Mouse (Mus musculus): ENCODE results near the gene Tbc1d9. TPM values are rescaled to one million over a fixed set of nuclear protein-coding genes. Genes with fewer than 3 reads are reported as not detected.

Gene Tbc1d9
- polyA plus RNA-seq, 1 experiment = 3.6 TPM

- Histone ChIP-seq H3K27ac (ENCODE audit: control insufficient read depth, insufficient read depth, low read depth, low read length, poor library complexity) (no peak overlapping the region), H3K4me3 (replicated peaks; ENCODE audit: control insufficient read depth, low read depth, low read length) (no peak overlapping the region), H3K4me1 (ENCODE audit: control insufficient read depth, insufficient read depth, low read length) (no peaks in the 10 kb centered on the region)
- 89% methylated on average over 5 of the region's 5 CpGs for WGBS
- TF ChIP-seq CTCF (IDR thresholded peaks at IDR 0.05; ENCODE audit: control insufficient read depth, insufficient read depth, low read length) = no peak
- TF ChIP-seq POLR2A (IDR thresholded peaks at IDR 0.05; ENCODE audit: borderline replicate concordance, control insufficient read depth, low read depth, low read length) = no peak
These were observed 59.7 kb downstream of the Tbc1d9 start for GRCm38 (mm10) chr8:83224754-83225416.

- H3K4me3 ChIP-seq (replicated peaks; ENCODE audit: control insufficient read depth, low read depth, low read length) = no peak overlapping the region
- no peaks in the 10 kb centered on the region for H3K4me1 ChIP-seq (ENCODE audit: control insufficient read depth, insufficient read depth, low read length)
- TF ChIP-seq POLR2A (IDR thresholded peaks at IDR 0.05; ENCODE audit: borderline replicate concordance, control insufficient read depth, low read depth, low read length) (no peak), CTCF (IDR thresholded peaks at IDR 0.05; ENCODE audit: control insufficient read depth, insufficient read depth, low read length) (no peak)
- H3K27ac ChIP-seq (ENCODE audit: control insufficient read depth, insufficient read depth, low read depth, low read length, poor library complexity) = no peak overlapping the region
- 82% methylated on average over 2 of the region's 2 CpGs for WGBS
These were observed 60.4 kb downstream of the Tbc1d9 start for GRCm38 (mm10) chr8:83225598-83225997.

- Histone ChIP-seq H3K27ac (ENCODE audit: control insufficient read depth, insufficient read depth, low read depth, low read length, poor library complexity) (no peak overlapping the region), H3K4me1 (ENCODE audit: control insufficient read depth, insufficient read depth, low read length) (no peaks in the 10 kb centered on the region), H3K4me3 (replicated peaks; ENCODE audit: control insufficient read depth, low read depth, low read length) (no peak overlapping the region)
- TF ChIP-seq POLR2A (IDR thresholded peaks at IDR 0.05; ENCODE audit: borderline replicate concordance, control insufficient read depth, low read depth, low read length) (no peak), CTCF (IDR thresholded peaks at IDR 0.05; ENCODE audit: control insufficient read depth, insufficient read depth, low read length) (no peak)
- WGBS = 83% methylated on average over 5 of the region's 5 CpGs
These were observed 62.2 kb downstream of the Tbc1d9 start for GRCm38 (mm10) chr8:83227336-83227735.

- 78% methylated on average over 4 of the region's 4 CpGs for WGBS
- H3K4me3 ChIP-seq (replicated peaks; ENCODE audit: control insufficient read depth, low read depth, low read length) = no peak overlapping the region
- H3K4me1 ChIP-seq (ENCODE audit: control insufficient read depth, insufficient read depth, low read length) = no peaks in the 10 kb centered on the region
- TF ChIP-seq POLR2A (IDR thresholded peaks at IDR 0.05; ENCODE audit: borderline replicate concordance, control insufficient read depth, low read depth, low read length) (no peak), CTCF (IDR thresholded peaks at IDR 0.05; ENCODE audit: control insufficient read depth, insufficient read depth, low read length) (no peak)
- no peak overlapping the region for H3K27ac ChIP-seq (ENCODE audit: control insufficient read depth, insufficient read depth, low read depth, low read length, poor library complexity)
These were observed 67.9 kb downstream of the Tbc1d9 start for GRCm38 (mm10) chr8:83233099-83233498.

GRCm38 (mm10) chr8:83239341-83239740 lies 74.2 kb downstream of the Tbc1d9 start:
- Histone ChIP-seq H3K4me1 (ENCODE audit: control insufficient read depth, insufficient read depth, low read length) (no peaks in the 10 kb centered on the region), H3K27ac (ENCODE audit: control insufficient read depth, insufficient read depth, low read depth, low read length, poor library complexity) (no peak overlapping the region), H3K4me3 (replicated peaks; ENCODE audit: control insufficient read depth, low read depth, low read length) (no peak overlapping the region)
- TF ChIP-seq POLR2A (IDR thresholded peaks at IDR 0.05; ENCODE audit: borderline replicate concordance, control insufficient read depth, low read depth, low read length) (no peak), CTCF (IDR thresholded peaks at IDR 0.05; ENCODE audit: control insufficient read depth, insufficient read depth, low read length) (no peak)

- H3K4me3 ChIP-seq (replicated peaks; ENCODE audit: control insufficient read depth, low read depth, low read length) = no peak overlapping the region
- TF ChIP-seq POLR2A (IDR thresholded peaks at IDR 0.05; ENCODE audit: borderline replicate concordance, control insufficient read depth, low read depth, low read length) = no peak
- no peak for TF ChIP-seq CTCF (IDR thresholded peaks at IDR 0.05; ENCODE audit: control insufficient read depth, insufficient read depth, low read length)
- 10% methylated on average over 7 of the region's 7 CpGs for WGBS
- no peaks in the 10 kb centered on the region for H3K4me1 ChIP-seq (ENCODE audit: control insufficient read depth, insufficient read depth, low read length)
- H3K27ac ChIP-seq (ENCODE audit: control insufficient read depth, insufficient read depth, low read depth, low read length, poor library complexity) = no peak overlapping the region
These were observed 79.0 kb downstream of the Tbc1d9 start for GRCm38 (mm10) chr8:83244151-83244550.

- 83% methylated on average over 6 of the region's 6 CpGs for WGBS
- no peak overlapping the region for H3K27ac ChIP-seq (ENCODE audit: control insufficient read depth, insufficient read depth, low read depth, low read length, poor library complexity)
- H3K4me1 ChIP-seq (ENCODE audit: control insufficient read depth, insufficient read depth, low read length) = no peaks in the 10 kb centered on the region
- TF ChIP-seq POLR2A (IDR thresholded peaks at IDR 0.05; ENCODE audit: borderline replicate concordance, control insufficient read depth, low read depth, low read length) (no peak), CTCF (IDR thresholded peaks at IDR 0.05; ENCODE audit: control insufficient read depth, insufficient read depth, low read length) (no peak)
- H3K4me3 ChIP-seq (replicated peaks; ENCODE audit: control insufficient read depth, low read depth, low read length) = no peak overlapping the region
These were observed 85.7 kb downstream of the Tbc1d9 start for GRCm38 (mm10) chr8:83250858-83251257.

GRCm38 (mm10) chr8:83251362-83252246 lies 86.5 kb downstream of the Tbc1d9 start:
- TF ChIP-seq CTCF (IDR thresholded peaks at IDR 0.05; ENCODE audit: control insufficient read depth, insufficient read depth, low read length) = no peak
- no peak for TF ChIP-seq POLR2A (IDR thresholded peaks at IDR 0.05; ENCODE audit: borderline replicate concordance, control insufficient read depth, low read depth, low read length)
- no peaks in the 10 kb centered on the region for H3K4me1 ChIP-seq (ENCODE audit: control insufficient read depth, insufficient read depth, low read length)
- H3K27ac ChIP-seq (ENCODE audit: control insufficient read depth, insufficient read depth, low read depth, low read length, poor library complexity) = no peak overlapping the region
- H3K4me3 ChIP-seq (replicated peaks; ENCODE audit: control insufficient read depth, low read depth, low read length) = no peak overlapping the region
- WGBS = 56% methylated on average over 14 of the region's 14 CpGs

Measured in bone marrow, adult 2 months (tissue).